Mouse (Mus musculus): ENCODE measurements around the gene Ski. TPM values are rescaled to one million over a fixed set of nuclear protein-coding genes. Genes with fewer than 3 reads are reported as not detected.
"Not testable (repeated sequence)": the region's sequence is repeated elsewhere in the genome, so short reads cannot be mapped to it uniquely, and the experiment has no call there.

Ski gene
- polyA plus RNA-seq (2015; fragmentation: Nextera tagmentation; extraction: Ambion mirVana), result 11.0 and 13.6 TPM in 2 replicates

GRCm38 (mm10) chr4:155222552-155222840 lies at the start of gene Ski:
Gene Ski (minus strand): TSS chr4:155222592.
- peak within 1 kb of the TSS; percentile 91 for H3K4me3 ChIP-seq
- H3K9me3 ChIP-seq (replicated peaks), result no peaks in the 10 kb centered on the region
- H3K27ac ChIP-seq, result peak within 1 kb of the TSS; percentile 95
- peak within 1 kb of the TSS; percentile 89 for H3K4me2 ChIP-seq
- no peak for ATAC-seq (replicated peaks; ENCODE audit: insufficient number of reproducible peaks, insufficient read depth, low FRiP score, low read depth)
- H3K36me3 ChIP-seq, result no peaks in the 10 kb centered on the region
- no peaks in the 10 kb centered on the region for H3K27me3 ChIP-seq
- peaks cover 41% of the 10 kb centered on the region for H3K4me1 ChIP-seq (replicated peaks)
- WGBS, result 2% methylated on average over 45 of the region's 63 CpGs
- peak within 1 kb of the TSS; percentile 98 for H3K9ac ChIP-seq

GRCm38 (mm10) chr4:155268382-155268781 lies 46.0 kb upstream of the Ski start:
- no peaks in the 10 kb centered on the region for H3K9me3 ChIP-seq (replicated peaks)
- no peak overlapping the region for H3K4me2 ChIP-seq
- no peak overlapping the region for H3K27ac ChIP-seq
- 19% methylated on average over 5 of the region's 5 CpGs for WGBS
- ATAC-seq (replicated peaks; ENCODE audit: insufficient number of reproducible peaks, insufficient read depth, low FRiP score, low read depth), result peak; percentile 51; the same call in 1 of the 2 replicates
- H3K36me3 ChIP-seq, result no peaks in the 10 kb centered on the region
- H3K9ac ChIP-seq, result no peak overlapping the region
- no peaks in the 10 kb centered on the region for H3K27me3 ChIP-seq
- H3K4me1 ChIP-seq (replicated peaks), result peaks cover 9% of the 10 kb centered on the region
- H3K4me3 ChIP-seq, result no peak overlapping the region

DNA sequence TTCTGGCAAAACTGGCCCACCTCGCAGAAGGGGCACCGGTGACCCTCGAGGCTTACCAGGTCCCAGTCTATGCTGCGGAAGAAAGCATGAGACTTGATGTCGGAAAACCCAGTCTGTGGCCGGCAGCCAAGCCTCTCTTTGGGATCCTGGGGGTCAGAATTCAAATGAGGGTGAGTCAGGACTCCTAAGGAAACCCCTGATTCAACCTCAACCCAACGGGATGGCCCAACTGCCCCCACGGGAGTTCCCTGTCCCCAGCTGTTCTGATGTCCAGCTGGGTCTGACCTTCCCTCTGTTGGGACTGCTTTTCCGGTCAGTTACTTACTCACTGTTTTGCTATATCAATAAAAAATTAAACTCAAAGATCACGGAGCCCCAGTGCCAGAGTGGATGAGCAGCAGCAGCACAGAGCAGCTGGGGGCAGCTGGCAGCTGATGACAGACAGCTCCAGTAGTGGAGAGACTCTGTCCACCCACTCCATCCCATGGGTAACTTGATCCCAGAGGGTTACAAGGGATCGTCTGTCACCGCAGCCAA lies 45.3 kb upstream of the Ski start:
- Histone ChIP-seq H3K4me1 (replicated peaks) (peaks cover 9% of the 10 kb centered on the region), H3K27ac (no peak overlapping the region), H3K36me3 (no peaks in the 10 kb centered on the region), H3K27me3 (no peaks in the 10 kb centered on the region), H3K9ac (no peak overlapping the region), H3K4me2 (no peak overlapping the region), H3K9me3 (replicated peaks) (no peaks in the 10 kb centered on the region), H3K4me3 (no peak overlapping the region)
- no peak for ATAC-seq (replicated peaks; ENCODE audit: insufficient number of reproducible peaks, insufficient read depth, low FRiP score, low read depth)
- WGBS, result 43% methylated on average over 12 of the region's 12 CpGs

GRCm38 (mm10) chr4:155267047-155267543 lies 44.7 kb upstream of the Ski start:
- Histone ChIP-seq H3K36me3 (no peaks in the 10 kb centered on the region), H3K27ac (no peak overlapping the region), H3K27me3 (no peaks in the 10 kb centered on the region), H3K9ac (no peak overlapping the region), H3K4me3 (no peak overlapping the region), H3K4me2 (no peak overlapping the region), H3K9me3 (replicated peaks) (no peaks in the 10 kb centered on the region), H3K4me1 (replicated peaks) (peaks cover 9% of the 10 kb centered on the region)
- 48% methylated on average over 7 of the region's 7 CpGs for WGBS
- ATAC-seq (replicated peaks; ENCODE audit: insufficient number of reproducible peaks, insufficient read depth, low FRiP score, low read depth), result no peak

DNA sequence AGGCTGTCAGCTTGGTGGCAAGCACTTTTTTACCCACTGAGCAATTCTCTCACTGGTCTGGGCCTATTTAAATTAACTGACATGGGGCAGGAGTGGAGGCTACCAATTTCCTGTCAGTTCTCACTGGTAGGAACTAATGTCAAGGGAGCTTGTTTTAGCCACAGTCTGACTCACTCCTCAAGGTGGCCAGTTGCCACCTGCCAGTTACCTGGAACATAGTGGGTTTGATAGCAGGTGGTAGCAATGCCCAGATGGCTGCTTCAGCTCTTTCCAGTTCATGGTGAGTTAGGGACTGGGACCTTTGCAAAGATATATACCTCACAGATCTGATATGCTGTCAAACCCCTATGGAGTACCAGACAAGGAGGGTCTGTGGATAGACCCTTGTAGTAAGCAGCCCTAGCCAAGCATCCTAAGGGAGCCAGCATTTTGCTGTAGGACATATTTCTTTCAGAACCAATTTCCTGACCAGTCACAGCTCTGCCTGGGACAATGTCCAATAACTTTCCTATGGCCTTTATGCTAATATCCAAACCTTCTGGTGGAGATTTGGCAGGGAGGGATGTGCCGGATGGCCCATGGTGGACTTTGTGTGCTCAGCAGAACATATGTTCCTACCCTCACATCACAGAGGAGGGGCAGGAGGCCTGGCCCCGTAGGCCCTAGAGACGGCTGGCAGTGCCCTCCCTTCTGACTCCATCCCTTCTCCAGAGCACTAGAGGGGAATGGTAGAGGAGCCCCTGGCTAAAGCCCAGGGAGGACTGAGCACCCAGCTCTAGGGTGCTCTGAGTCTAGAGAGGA lies 42.3 kb upstream of the Ski start:
- ATAC-seq (replicated peaks; ENCODE audit: insufficient number of reproducible peaks, insufficient read depth, low FRiP score, low read depth), result no peak
- Histone ChIP-seq H3K9me3 (replicated peaks) (no peaks in the 10 kb centered on the region), H3K4me1 (replicated peaks) (peaks cover 9% of the 10 kb centered on the region), H3K27ac (no peak overlapping the region), H3K9ac (no peak overlapping the region), H3K27me3 (no peaks in the 10 kb centered on the region), H3K36me3 (no peaks in the 10 kb centered on the region), H3K4me2 (no peak overlapping the region), H3K4me3 (no peak overlapping the region)
- 82% methylated on average over 3 of the region's 3 CpGs for WGBS

DNA sequence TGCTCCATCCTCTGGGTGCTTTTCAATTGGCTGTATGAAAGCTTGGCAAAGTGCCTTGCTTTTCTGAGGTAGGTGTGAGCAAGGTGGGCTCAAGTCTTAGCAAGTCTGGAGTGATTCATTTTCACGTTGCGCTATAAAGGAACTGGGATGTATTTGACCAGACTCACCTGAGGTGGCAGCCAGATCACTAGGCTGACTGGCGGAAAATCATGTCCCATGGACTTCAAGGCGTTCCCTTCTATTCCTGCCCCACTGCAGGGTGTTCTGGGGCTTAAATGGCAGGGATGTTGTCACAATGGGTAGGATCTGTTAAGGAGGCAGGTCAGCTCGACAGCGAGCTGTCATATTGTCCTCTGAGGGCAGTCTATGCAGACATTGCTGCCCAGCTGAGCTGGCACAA lies 29.9 kb upstream of the Ski start:
- H3K36me3 ChIP-seq, result peaks cover 5% of the 10 kb centered on the region; the same call in 1 of the 2 replicates
- H3K9ac ChIP-seq, result no peak overlapping the region
- peaks cover 22% of the 10 kb centered on the region for H3K4me1 ChIP-seq (replicated peaks)
- 83% methylated on average over 6 of the region's 6 CpGs for WGBS
- H3K4me3 ChIP-seq, result no peak overlapping the region
- no peak overlapping the region for H3K27ac ChIP-seq
- no peaks in the 10 kb centered on the region for H3K9me3 ChIP-seq (replicated peaks)
- no peak for ATAC-seq (replicated peaks; ENCODE audit: insufficient number of reproducible peaks, insufficient read depth, low FRiP score, low read depth)
- H3K27me3 ChIP-seq, result no peaks in the 10 kb centered on the region
- no peak overlapping the region for H3K4me2 ChIP-seq

- peaks cover 1% of the 10 kb centered on the region; the same call in 1 of the 2 replicates for H3K36me3 ChIP-seq
- no peak overlapping the region for H3K27ac ChIP-seq
- ATAC-seq (replicated peaks; ENCODE audit: insufficient number of reproducible peaks, insufficient read depth, low FRiP score, low read depth), result no peak
- no peaks in the 10 kb centered on the region for H3K9me3 ChIP-seq (replicated peaks)
- peak overlapping the region; percentile 68; the same call in 1 of the 2 replicates for H3K4me3 ChIP-seq
- peaks cover 22% of the 10 kb centered on the region for H3K4me1 ChIP-seq (replicated peaks)
- no peaks in the 10 kb centered on the region for H3K27me3 ChIP-seq
- 83% methylated on average over 3 of the region's 3 CpGs for WGBS
- H3K4me2 ChIP-seq, result peak overlapping the region; percentile 91
- H3K9ac ChIP-seq, result no peak overlapping the region
Measured at GRCm38 (mm10) chr4:155251147-155251546, 28.8 kb upstream of the Ski start.

DNA sequence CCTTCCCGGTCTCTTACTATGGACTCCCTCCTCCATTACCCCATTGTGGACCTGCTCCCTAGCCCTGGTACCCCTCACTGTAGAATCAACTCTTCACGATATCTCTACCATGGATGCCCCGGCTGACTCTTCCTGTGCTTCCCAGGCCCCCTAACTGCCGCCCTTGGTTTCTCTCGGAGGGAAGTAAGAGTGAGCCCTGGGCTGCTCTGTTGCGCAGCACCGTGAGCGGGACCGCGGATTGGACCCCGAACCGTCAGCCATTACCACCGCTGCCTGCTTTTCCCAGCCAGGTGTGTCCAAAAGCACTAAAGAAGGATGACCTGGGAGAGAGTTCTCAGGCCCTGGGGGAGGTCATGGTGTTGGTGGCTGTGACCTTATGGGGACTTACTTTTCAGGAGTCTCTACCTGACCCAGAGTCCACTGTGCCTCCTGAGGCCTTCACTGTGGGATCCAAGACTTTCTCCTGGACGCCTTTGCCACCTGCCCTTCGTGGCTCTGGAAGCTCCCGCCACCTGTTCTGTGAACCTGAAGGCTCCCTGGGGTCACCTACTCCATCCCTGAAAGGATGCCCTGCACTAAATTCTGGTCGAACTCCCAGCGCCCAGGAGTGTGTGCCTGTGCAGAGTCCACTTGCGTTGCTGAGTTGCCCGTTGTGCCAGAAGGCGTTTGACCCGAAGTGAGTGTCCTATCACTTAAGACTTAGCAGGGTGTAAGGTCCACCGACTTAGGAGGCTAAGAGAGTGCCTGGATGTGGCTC lies 28.1 kb upstream of the Ski start:
- Histone ChIP-seq H3K4me3 (peak overlapping the region; percentile 68), H3K36me3 (no peaks in the 10 kb centered on the region), H3K4me1 (replicated peaks) (peaks cover 26% of the 10 kb centered on the region), H3K27ac (peak overlapping the region; percentile 98), H3K27me3 (no peaks in the 10 kb centered on the region), H3K9me3 (replicated peaks) (no peaks in the 10 kb centered on the region), H3K4me2 (peak overlapping the region; percentile 91), H3K9ac (peak overlapping the region; percentile 76)
- WGBS, result 15% methylated on average over 23 of the region's 23 CpGs
- ATAC-seq (replicated peaks; ENCODE audit: insufficient number of reproducible peaks, insufficient read depth, low FRiP score, low read depth), result peak; percentile 20

GRCm38 (mm10) chr4:155249648-155250351 lies 27.4 kb upstream of the Ski start, which contains the start of gene Faap20:
Gene Faap20 (plus strand): TSS chr4:155249802.
- H3K4me1 ChIP-seq (replicated peaks), result peaks cover 26% of the 10 kb centered on the region
- H3K36me3 ChIP-seq, result no peaks in the 10 kb centered on the region
- peak within 1 kb of the TSS; percentile 68 for H3K4me3 ChIP-seq
- no peaks in the 10 kb centered on the region for H3K27me3 ChIP-seq
- no peaks in the 10 kb centered on the region for H3K9me3 ChIP-seq (replicated peaks)
- WGBS, result under 1% methylated on average over 45 of the region's 58 CpGs
- peak within 1 kb of the TSS; percentile 91 for H3K4me2 ChIP-seq
- peak within 1 kb of the TSS; percentile 98 for H3K27ac ChIP-seq
- peak within 1 kb of the TSS; percentile 76 for H3K9ac ChIP-seq
- ATAC-seq (replicated peaks; ENCODE audit: insufficient number of reproducible peaks, insufficient read depth, low FRiP score, low read depth), result peak; percentile 91

DNA sequence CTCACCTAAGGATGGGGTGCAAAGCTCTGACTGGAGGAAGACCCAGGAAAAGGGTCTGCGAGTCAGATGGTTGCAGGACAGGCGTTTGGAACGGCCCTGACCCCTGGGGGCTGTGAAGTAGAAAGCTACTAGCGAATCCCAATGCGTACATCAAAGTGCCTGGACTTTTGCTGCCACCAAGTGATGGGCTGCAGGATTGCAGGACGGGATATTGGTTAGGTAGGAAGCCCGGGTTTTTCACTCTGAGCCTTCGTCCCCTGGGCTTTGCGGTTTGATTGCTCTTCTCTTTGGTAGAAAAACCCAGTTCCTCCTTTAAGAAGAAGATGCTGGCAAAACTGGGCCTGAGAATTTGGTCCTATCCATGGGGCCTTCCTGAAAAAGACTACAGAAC lies 26.9 kb upstream of the Ski start:
- peak overlapping the region; percentile 68 for H3K4me3 ChIP-seq
- no peaks in the 10 kb centered on the region for H3K9me3 ChIP-seq (replicated peaks)
- H3K4me2 ChIP-seq, result peak overlapping the region; percentile 91
- peak overlapping the region; percentile 98 for H3K27ac ChIP-seq
- peaks cover 26% of the 10 kb centered on the region for H3K4me1 ChIP-seq (replicated peaks)
- H3K9ac ChIP-seq, result peak overlapping the region; percentile 76
- no peaks in the 10 kb centered on the region for H3K36me3 ChIP-seq
- WGBS, result 0% methylated on average over 9 of the region's 9 CpGs
- ATAC-seq (replicated peaks; ENCODE audit: insufficient number of reproducible peaks, insufficient read depth, low FRiP score, low read depth), result peak; percentile 68
- no peaks in the 10 kb centered on the region for H3K27me3 ChIP-seq

GRCm38 (mm10) chr4:155248054-155248453 lies 25.7 kb upstream of the Ski start:
- H3K27ac ChIP-seq; ATAC-seq (replicated peaks; ENCODE audit: insufficient number of reproducible peaks, insufficient read depth, low FRiP score, low read depth); H3K27me3 ChIP-seq; H3K4me2 ChIP-seq; H3K9ac ChIP-seq; H3K4me3 ChIP-seq; H3K36me3 ChIP-seq; H3K9me3 ChIP-seq (replicated peaks): not testable (repeated sequence)
- WGBS, result 92% methylated on average over 3 of the region's 3 CpGs
- H3K4me1 ChIP-seq (replicated peaks), result peaks cover 26% of the 10 kb centered on the region
